Mouse (Mus musculus) brain, adult 10 weeks (tissue): ENCODE measurements around the gene Rbm44. TPM values are rescaled to one million over a fixed set of nuclear protein-coding genes. Genes with fewer than 3 reads are reported as not detected.

ENCODE experiments used
- polyA plus RNA-seq: library from polyadenylated mRNA; stranded (reverse); fragments of 350-450 nt; fragmentation: Illumina TruSeq; extraction: RNeasy Lipid Tissue Mini Kit (QIAGEN cat#74804); gene quantifications from one replicate; pipeline ENCODE4 v1.2.3, GENCODE M21; 2015; ENCODE audit warnings: low read depth, low replicate concordance

The Rbm44 gene
- not detected for polyA plus RNA-seq

GRCm38 (mm10) chr1:91144813-91145212, at the start of gene Rbm44:
Gene Rbm44, plus strand, starts transcription at chr1:91145089.

DNA sequence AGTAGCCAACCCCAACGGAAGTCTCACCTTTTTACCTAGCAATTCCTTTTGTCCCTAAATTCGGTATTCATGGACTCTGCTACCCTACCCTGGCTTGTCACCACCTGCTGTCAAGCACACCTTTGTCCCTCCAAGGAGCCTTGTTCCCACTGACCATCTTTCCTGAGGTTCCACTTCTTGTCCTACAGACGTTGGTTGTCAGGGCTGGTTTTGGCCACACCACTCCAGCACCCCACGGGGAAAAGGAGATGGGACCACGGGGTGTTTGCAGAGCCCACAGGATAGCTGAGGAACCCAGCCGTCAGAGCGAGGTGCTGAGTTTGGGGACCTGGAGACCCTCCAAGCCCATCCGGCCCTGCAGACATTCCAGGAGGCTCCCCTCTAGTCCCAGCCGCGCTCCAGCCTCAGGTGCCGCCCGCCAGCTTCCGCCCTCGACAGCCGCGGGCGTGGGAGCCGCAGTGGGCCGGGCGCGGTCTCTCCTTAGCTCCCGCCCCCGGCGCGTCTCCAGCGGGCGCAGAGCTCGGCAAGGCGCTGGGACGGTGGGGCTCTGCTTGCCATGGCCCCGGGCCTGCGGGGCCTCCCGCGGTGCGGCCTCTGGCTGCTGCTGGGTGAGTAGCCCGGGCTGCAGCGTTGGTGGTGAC, 34.8 kb downstream of the Rbm44 start, which contains the start of gene Ramp1:
Gene Ramp1, plus strand, starts transcription at position 290 of the 641 bp plus-strand sequence.

Other genes with a start within 250 kb of the Rbm44 start
- 1.1 TPM for gene Mlph, start 230.0 kb upstream of the Rbm44 start, polyA plus RNA-seq
- gene Prlh, start 192.0 kb upstream of the Rbm44 start, polyA plus RNA-seq = not detected
- gene Rab17, start 175.4 kb upstream of the Rbm44 start, polyA plus RNA-seq = not detected
- 52.0 TPM for gene Lrrfip1, start 146.4 kb upstream of the Rbm44 start, polyA plus RNA-seq
- 80.7 TPM for gene Ramp1, start 34.7 kb downstream of the Rbm44 start, polyA plus RNA-seq
- gene Ube2f, start 105.2 kb downstream of the Rbm44 start, polyA plus RNA-seq = 69.6 TPM
- 17.9 TPM for gene Scly, start 153.2 kb downstream of the Rbm44 start, polyA plus RNA-seq
- gene Espnl, start 177.0 kb downstream of the Rbm44 start, polyA plus RNA-seq = 0.21 TPM
- gene Klhl30, start 205.9 kb downstream of the Rbm44 start, polyA plus RNA-seq = 0.13 TPM
- 0.31 TPM for gene Erfe, start 221.3 kb downstream of the Rbm44 start, polyA plus RNA-seq